Mouse (Mus musculus) lung, embryonic 16.5 days (tissue): ENCODE measurements around the gene Gabrp. TPM values are rescaled to one million over a fixed set of nuclear protein-coding genes. Genes with fewer than 3 reads are reported as not detected.

ENCODE experiments used
- polyA plus RNA-seq: library from polyadenylated mRNA; unstranded; fragments of >200 nt; fragmentation: Nextera tagmentation; extraction: Ambion mirVana; gene quantifications from 2 replicates; pipeline ENCODE4 v1.2.1, GENCODE M21; 2015

Gabrp gene
- polyA plus RNA-seq, 1 experiment from 2014 or later = 0.63 TPM

Other genes with a start within 250 kb of the Gabrp start
- 4.0 and 5.3 TPM in 2 replicates for gene Ranbp17, start 65.2 kb downstream of the Gabrp start, polyA plus RNA-seq
- not detected in 2 replicates for gene D130052B06Rik, start 20.3 kb upstream of the Gabrp start, polyA plus RNA-seq